Mouse (Mus musculus) heart, embryonic 14.5 days (tissue): Measurements from ENCODE around the gene Nf1. TPM values are rescaled to one million over a fixed set of nuclear protein-coding genes. Genes with fewer than 3 reads are reported as not detected.

Experiments
- ATAC-seq: fragments of 200-750 bp; cut with Nextera tagmentation; 2 replicates; pipeline ENCODE4 v1.8.0; 2017; ENCODE audit warnings: low read depth, moderate TSS enrichment; ENCODE audit not compliant: insufficient number of reproducible peaks, insufficient read depth, low FRiP score
- H3K27ac ChIP-seq, 2 experiments: fragments of 200-500 bp in 1 of 2; fragments of 300-500 bp in 1 of 2; sonication (generic) in 1 of 2; replicated peaks in 1 of 2; 2 replicates each; pipeline ENCODE4 v1.5.1; 2012 to 2014; ENCODE audit warnings: low read depth in 2 of 2, low read length in 2 of 2, control low read depth in 1 of 2, mild to moderate bottlenecking in 1 of 2, mixed read lengths in 1 of 2; ENCODE audit not compliant: control insufficient read depth in 1 of 2, insufficient read depth in 1 of 2
- H3K27me3 ChIP-seq: fragments of 300-500 bp; sonication (generic); 2 replicates; pipeline ENCODE4 v1.6.1; 2014; ENCODE audit warnings: mild to moderate bottlenecking, low read length, control low read depth; ENCODE audit not compliant: control insufficient read depth, insufficient read depth
- H3K36me3 ChIP-seq: fragments of 300-500 bp; sonication (generic); 2 replicates; pipeline ENCODE4 v1.6.1; 2014; ENCODE audit warnings: mild to moderate bottlenecking, control low read depth, low read length, mixed read lengths; ENCODE audit not compliant: control insufficient read depth, insufficient read depth
- H3K4me1 ChIP-seq, 2 experiments: fragments of 200-500 bp in 1 of 2; fragments of 300-500 bp in 1 of 2; sonication (generic) in 1 of 2; 2 replicates each; pipeline ENCODE4 v1.6.1; 2012 to 2014; ENCODE audit warnings: low read length in 2 of 2, control low read depth in 1 of 2, mixed read lengths in 1 of 2; ENCODE audit not compliant: control insufficient read depth in 2 of 2, insufficient read depth in 2 of 2
- H3K4me2 ChIP-seq: fragments of 300-500 bp; sonication (generic); 2 replicates; pipeline ENCODE4 v1.6.1; 2014; ENCODE audit warnings: mild to moderate bottlenecking, low read length
- H3K4me3 ChIP-seq, 2 experiments: fragments of 200-500 bp in 1 of 2; fragments of 300-500 bp in 1 of 2; sonication (generic) in 1 of 2; 2 replicates each; pipeline ENCODE4 v1.5.1; 2012 to 2014; ENCODE audit warnings: low read length in 2 of 2, mild to moderate bottlenecking in 2 of 2, control low read depth in 1 of 2, low read depth in 1 of 2, moderate library complexity in 1 of 2; ENCODE audit not compliant: control insufficient read depth in 1 of 2, insufficient read depth in 1 of 2
- H3K9ac ChIP-seq: fragments of 300-500 bp; sonication (generic); 2 replicates; pipeline ENCODE4 v1.6.1; 2014; ENCODE audit warnings: mild to moderate bottlenecking, low read length
- H3K9me3 ChIP-seq: fragments of 300-500 bp; sonication (generic); 2 replicates; pipeline ENCODE4 v1.6.1; 2016; ENCODE audit warnings: low read length, control low read depth; ENCODE audit not compliant: control insufficient read depth
- WGBS: fragments of 180-500 bp; shearing (Covaris S2); extraction: QIAGEN DNeasy Blood & Tissue Kit; methylation state at CpG from one replicate; pipeline ENCODE4 v1.1.7; 2014; 5-methylcytosine and 5-hydroxymethylcytosine counted together
- polyA plus RNA-seq: library from polyadenylated mRNA; unstranded; fragments of >200 nt; fragmentation: Nextera tagmentation; extraction: Ambion mirVana; gene quantifications from 2 replicates; pipeline ENCODE4 v1.2.1, GENCODE M21; 2014

Nf1 gene
- polyA plus RNA-seq, 1 experiment from 2014 or later, result 7.7 TPM

DNA sequence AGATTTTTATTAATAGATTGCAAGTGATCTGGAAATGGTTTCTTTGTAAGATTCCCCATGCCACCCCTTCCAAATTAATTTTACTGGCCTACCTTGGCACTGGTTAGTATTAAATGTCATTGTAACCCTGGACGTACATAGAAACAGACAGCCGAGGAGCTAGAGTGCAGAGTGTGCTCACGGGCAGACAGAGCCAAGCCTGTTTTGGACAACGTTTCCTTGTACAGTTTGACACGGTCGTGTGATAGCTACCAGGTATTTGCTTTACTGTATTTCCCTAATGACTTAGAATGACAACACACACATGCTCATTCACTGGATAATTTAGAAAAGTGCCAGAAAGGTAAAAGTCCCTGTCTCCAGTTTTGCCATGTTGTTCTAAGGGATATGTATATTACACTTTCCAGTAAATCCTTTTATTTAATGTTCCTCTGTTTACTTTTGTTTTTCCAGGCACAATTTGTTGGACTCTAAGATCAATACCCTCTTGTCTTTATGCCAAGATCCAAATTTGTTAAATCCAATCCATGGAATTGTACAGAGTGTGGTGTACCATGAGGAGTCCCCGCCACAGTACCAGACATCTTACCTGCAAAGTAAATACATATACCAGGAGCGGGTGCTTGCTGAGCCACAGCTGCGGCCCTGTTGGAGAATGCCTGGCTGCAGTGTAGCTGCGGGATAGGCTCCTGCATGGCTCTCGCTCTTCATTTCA lies 228.9 kb downstream of the Nf1 start:
- H3K36me3 ChIP-seq, result peaks cover 88% of the 10 kb centered on the region
- no peaks in the 10 kb centered on the region; a peak in 1 of 4 replicates for H3K4me1 ChIP-seq
- H3K9ac ChIP-seq, result no peak overlapping the region
- no peak overlapping the region for H3K4me3 ChIP-seq
- WGBS, result 80% methylated on average over 11 of the region's 11 CpGs
- H3K27ac ChIP-seq, result no peak overlapping the region
- no peak for ATAC-seq
- H3K27me3 ChIP-seq, result no peaks in the 10 kb centered on the region
- no peaks in the 10 kb centered on the region for H3K9me3 ChIP-seq
- no peak overlapping the region for H3K4me2 ChIP-seq

DNA sequence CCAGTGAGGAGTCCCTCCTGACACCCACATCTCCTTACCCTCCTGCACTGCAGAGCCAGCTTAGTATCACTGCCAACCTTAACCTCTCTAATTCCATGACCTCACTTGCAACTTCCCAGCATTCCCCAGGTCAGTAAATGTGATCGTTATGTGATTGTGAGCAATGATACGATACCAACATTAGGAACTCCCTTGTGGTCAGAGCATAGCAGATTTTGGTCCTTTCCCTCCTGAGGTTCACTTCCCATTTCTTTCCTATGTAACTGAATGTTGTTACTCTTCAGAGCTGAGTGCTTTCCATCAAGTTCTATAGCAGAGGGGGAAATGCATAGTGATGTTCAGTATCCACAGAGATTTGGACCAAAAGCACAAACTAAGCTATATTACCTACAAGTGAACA lies 230.8 kb downstream of the Nf1 start:
- WGBS, result 94% methylated on average over 2 of the region's 2 CpGs
- Histone ChIP-seq H3K4me2 (no peak overlapping the region), H3K9me3 (no peaks in the 10 kb centered on the region), H3K4me1 (peaks cover 4 to 11% of the 10 kb centered on the region in 2 experiments), H3K9ac (no peak overlapping the region), H3K27me3 (no peaks in the 10 kb centered on the region), H3K36me3 (peaks cover 93% of the 10 kb centered on the region), H3K27ac (no peak overlapping the region), H3K4me3 (no peak overlapping the region)
- ATAC-seq, result no peak

DNA sequence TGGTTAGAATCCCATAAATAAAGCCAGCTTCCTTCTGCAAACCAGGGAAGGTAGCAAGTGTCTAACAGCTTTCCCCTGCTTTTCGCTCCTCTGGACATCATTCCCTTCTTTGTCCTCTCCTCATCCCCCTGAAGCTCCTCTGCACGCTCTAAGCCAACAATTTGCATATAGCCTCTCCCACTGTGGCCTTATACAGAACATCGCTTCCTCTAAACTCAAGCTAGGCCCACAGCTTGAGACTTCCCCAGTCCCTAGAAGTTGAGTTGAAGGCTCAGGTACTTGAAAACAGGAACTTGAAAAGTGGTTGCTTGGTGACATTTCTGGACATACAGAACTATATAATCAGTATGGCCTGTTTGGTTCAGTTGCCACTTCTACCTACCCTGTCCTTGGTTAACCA lies 234.3 kb downstream of the Nf1 start:
- H3K4me1 ChIP-seq, result peaks cover 9 to 17% of the 10 kb centered on the region in 2 experiments
- no peaks in the 10 kb centered on the region for H3K9me3 ChIP-seq
- H3K9ac ChIP-seq, result no peak overlapping the region
- WGBS, result 78% methylated on average over 3 of the region's 3 CpGs
- no peak overlapping the region for H3K4me3 ChIP-seq
- H3K4me2 ChIP-seq, result no peak overlapping the region
- peaks cover 81% of the 10 kb centered on the region for H3K36me3 ChIP-seq
- H3K27me3 ChIP-seq, result no peaks in the 10 kb centered on the region
- ATAC-seq, result no peak
- H3K27ac ChIP-seq, result 0 out of 4 replicates have a peak overlapping the region, but pooled peaks of 1 of the 2 experiments have one; percentile 9

DNA sequence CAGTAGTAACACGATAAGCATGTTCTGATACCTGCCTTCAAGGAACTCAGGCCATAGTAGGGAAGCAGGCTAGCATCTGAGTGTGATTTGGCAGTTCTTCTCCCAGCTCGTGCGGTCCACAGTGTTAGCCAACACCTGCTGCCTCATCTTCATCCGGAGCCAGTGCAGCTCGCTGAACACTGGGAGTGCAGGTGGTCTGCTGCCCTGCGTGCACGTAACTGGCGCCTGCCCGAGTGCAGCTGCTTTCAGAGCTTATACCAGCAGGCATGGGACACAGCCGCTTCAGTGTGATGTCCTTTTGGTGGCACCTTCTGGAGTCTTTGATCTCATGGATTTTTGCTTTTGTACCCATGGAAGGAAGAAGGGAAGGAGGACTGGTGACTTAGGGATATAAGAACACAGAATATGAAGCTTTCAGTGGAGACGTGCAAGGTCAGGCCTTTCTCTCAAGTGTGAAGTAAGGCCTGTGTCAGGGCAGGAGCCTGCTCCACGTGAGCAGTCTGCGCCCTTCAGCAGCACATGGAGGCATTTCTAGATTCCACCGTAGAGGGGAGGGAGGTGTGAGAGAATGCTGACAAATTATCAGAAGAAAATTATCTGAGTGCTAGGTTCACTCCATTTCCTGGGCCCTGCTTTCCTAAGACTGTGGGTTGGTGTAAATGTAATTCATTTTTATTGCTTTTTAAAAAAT lies 236.0 kb downstream of the Nf1 start:
- H3K4me3 ChIP-seq, result no peak overlapping the region
- H3K27me3 ChIP-seq, result no peaks in the 10 kb centered on the region
- 63% methylated on average over 14 of the region's 14 CpGs for WGBS
- H3K4me2 ChIP-seq, result no peak overlapping the region
- H3K4me1 ChIP-seq, result peaks cover 9 to 17% of the 10 kb centered on the region in 2 experiments
- no peak for ATAC-seq
- peaks cover 72% of the 10 kb centered on the region for H3K36me3 ChIP-seq
- no peaks in the 10 kb centered on the region for H3K9me3 ChIP-seq
- no peak overlapping the region for H3K9ac ChIP-seq
- peak overlapping the region in 1 of 2 experiments; percentile 42; a peak in 1 of 4 replicates for H3K27ac ChIP-seq

DNA sequence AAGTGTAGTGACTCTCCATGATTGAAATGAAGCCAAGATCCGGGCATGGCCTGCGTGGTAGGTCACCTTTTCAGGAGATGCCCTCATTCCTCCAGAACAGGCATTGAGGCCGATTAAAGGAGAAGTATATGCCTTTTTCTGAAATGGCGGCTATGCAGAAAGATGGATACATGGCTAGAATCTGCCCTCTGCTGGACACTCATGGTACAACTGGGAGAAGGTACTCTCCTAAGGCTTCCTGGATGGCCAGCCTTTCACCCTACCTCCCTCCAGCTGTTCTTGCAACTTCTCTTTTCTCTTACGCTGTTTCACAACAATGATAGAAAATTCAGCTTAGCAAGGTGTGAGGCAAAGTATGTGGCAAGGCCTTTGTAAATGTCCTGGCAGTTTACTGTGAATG lies 238.2 kb downstream of the Nf1 start:
- ATAC-seq, result no peak
- H3K27me3 ChIP-seq, result no peaks in the 10 kb centered on the region
- no peak overlapping the region for H3K9ac ChIP-seq
- H3K27ac ChIP-seq, result no peak overlapping the region
- H3K36me3 ChIP-seq, result peaks cover 62% of the 10 kb centered on the region
- 50% methylated on average over 5 of the region's 5 CpGs for WGBS
- no peaks in the 10 kb centered on the region for H3K9me3 ChIP-seq
- H3K4me2 ChIP-seq, result no peak overlapping the region
- no peak overlapping the region for H3K4me3 ChIP-seq
- H3K4me1 ChIP-seq, result peaks cover 9 to 17% of the 10 kb centered on the region in 2 experiments

DNA sequence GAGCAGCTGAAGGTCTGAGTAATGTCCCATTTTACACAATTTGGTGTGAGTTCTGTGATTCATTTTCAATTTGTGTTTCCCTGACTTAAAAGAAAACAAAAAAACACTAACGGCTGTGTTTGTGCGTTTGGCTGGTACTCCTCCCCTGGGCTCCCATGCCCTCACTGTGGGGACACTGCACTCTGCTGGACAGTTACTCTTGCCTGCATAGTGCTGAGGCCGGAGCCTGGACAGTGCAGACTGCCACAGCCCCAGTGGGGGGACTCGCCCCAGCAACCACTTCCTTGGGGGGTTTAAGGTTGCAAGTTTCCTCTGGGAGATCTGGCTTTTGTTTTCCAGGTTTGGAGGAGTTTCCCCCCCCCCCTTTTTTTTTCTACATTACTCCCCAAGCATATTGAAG lies 241.2 kb downstream of the Nf1 start:
- Histone ChIP-seq H3K9ac (no peak overlapping the region), H3K9me3 (no peaks in the 10 kb centered on the region), H3K27me3 (no peaks in the 10 kb centered on the region), H3K27ac (no peak overlapping the region), H3K4me2 (no peak overlapping the region), H3K4me1 (peaks cover 2% of the 10 kb centered on the region in 2 experiments; a peak in 3 of 4 replicates), H3K4me3 (no peak overlapping the region), H3K36me3 (peaks cover 38% of the 10 kb centered on the region)
- WGBS, result 29% methylated on average over 4 of the region's 4 CpGs
- ATAC-seq, result no peak

DNA sequence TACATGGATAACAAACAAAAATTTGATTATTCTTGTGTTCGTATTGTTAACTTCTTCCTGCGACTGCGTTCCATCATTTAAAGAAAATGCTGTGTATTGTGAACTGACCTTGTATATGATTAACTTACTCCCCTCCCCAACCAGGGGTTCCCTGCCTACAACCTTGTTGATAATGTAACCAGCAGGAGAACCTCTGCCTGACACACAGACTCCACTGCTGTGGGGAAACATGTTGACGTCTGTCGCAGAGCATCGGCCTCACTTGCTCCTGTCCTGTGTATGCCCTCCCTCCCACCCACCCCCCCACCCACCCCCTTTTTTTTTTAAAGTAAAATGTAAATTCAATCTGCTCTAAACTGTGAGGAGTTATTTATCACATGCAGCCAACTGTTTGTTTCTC lies 241.8 kb downstream of the Nf1 start:
- 81% methylated on average over 6 of the region's 6 CpGs for WGBS
- Histone ChIP-seq H3K4me3 (no peak overlapping the region), H3K9ac (no peak overlapping the region), H3K9me3 (no peaks in the 10 kb centered on the region), H3K36me3 (peaks cover 37% of the 10 kb centered on the region), H3K27ac (no peak overlapping the region), H3K27me3 (no peaks in the 10 kb centered on the region), H3K4me2 (no peak overlapping the region), H3K4me1 (peaks cover 0 to 2% of the 10 kb centered on the region in 2 experiments; a peak in 2 of 4 replicates)
- ATAC-seq, result no peak
